Mouse (Mus musculus) C2C12 (cell line): Measurements from ENCODE around the gene Rpusd3.

Experiments used
- CTCF ChIP-seq: IDR thresholded peaks from one replicate; pipeline ENCODE4 v1.5.1; 2011; ENCODE audit not compliant: control insufficient read depth, insufficient read depth, insufficient read length
- MAX ChIP-seq: IDR thresholded peaks from one replicate; pipeline ENCODE4 v1.6.1; 2011; ENCODE audit warnings: mild to moderate bottlenecking, control low read depth

- TF ChIP-seq CTCF = no peak
- TF ChIP-seq MAX = no peak
Measured at GRCm38 (mm10) chr6:113373491-113373890, 45.6 kb downstream of the Rpusd3 start.
